Mouse (Mus musculus) stomach, embryonic 16.5 days (tissue): ENCODE measurements around the gene Ndufaf4. TPM values are rescaled to one million over a fixed set of nuclear protein-coding genes. Genes with fewer than 3 reads are reported as not detected.
"Not testable (repeated sequence)": the region's sequence is repeated elsewhere in the genome, so short reads cannot be mapped to it uniquely, and the experiment has no call there.

Experiments
- ATAC-seq: fragments of 200-750 bp; cut with Nextera tagmentation; 2 replicates; pipeline ENCODE4 v1.8.0; 2017; ENCODE audit warnings: moderate number of reproducible peaks, moderate TSS enrichment; ENCODE audit not compliant: insufficient read depth, low FRiP score
- H3K27ac ChIP-seq: fragments of 300-500 bp; sonication (generic); 2 replicates; pipeline ENCODE4 v1.5.1; 2014; ENCODE audit warnings: low read length
- H3K27me3 ChIP-seq: fragments of 300-500 bp; sonication (generic); 2 replicates; pipeline ENCODE4 v1.6.1; 2014; ENCODE audit warnings: low read length, control low read depth, mixed read lengths; ENCODE audit not compliant: control insufficient read depth, insufficient read depth
- H3K36me3 ChIP-seq: fragments of 300-500 bp; sonication (generic); 2 replicates; pipeline ENCODE4 v1.6.1; 2014; ENCODE audit warnings: low read length; ENCODE audit not compliant: control insufficient read depth, insufficient read depth
- H3K4me1 ChIP-seq: fragments of 300-500 bp; sonication (generic); 2 replicates; pipeline ENCODE4 v1.6.1; 2014; ENCODE audit warnings: low read length, control low read depth, mixed read lengths; ENCODE audit not compliant: control insufficient read depth, insufficient read depth
- H3K4me2 ChIP-seq: fragments of 300-500 bp; sonication (generic); 2 replicates; pipeline ENCODE4 v1.6.1; 2014; ENCODE audit warnings: low read depth, low read length, mixed read lengths
- H3K4me3 ChIP-seq: fragments of 300-500 bp; sonication (generic); replicated peaks from 2 replicates; pipeline ENCODE4 v1.5.1; 2014; ENCODE audit warnings: mild to moderate bottlenecking, low read length
- H3K9ac ChIP-seq: fragments of 300-500 bp; sonication (generic); 2 replicates; pipeline ENCODE4 v1.6.1; 2014; ENCODE audit warnings: low read length
- H3K9me3 ChIP-seq: fragments of 300-500 bp; sonication (generic); replicated peaks from 2 replicates; pipeline ENCODE4 v1.6.1; 2016; ENCODE audit warnings: low read length, control low read depth; ENCODE audit not compliant: control insufficient read depth
- WGBS: fragments of 180-500 bp; shearing (Covaris S2); extraction: QIAGEN DNeasy Blood & Tissue Kit; methylation state at CpG from one replicate; pipeline ENCODE4 v1.1.7; 2014; 5-methylcytosine and 5-hydroxymethylcytosine counted together
- polyA plus RNA-seq: library from polyadenylated mRNA; unstranded; fragments of >200 nt; fragmentation: Nextera tagmentation; extraction: Ambion mirVana; gene quantifications from 2 replicates; pipeline ENCODE4 v1.2.1, GENCODE M21; 2015

The Ndufaf4 gene
- 43.4 and 47.3 TPM in 2 replicates for polyA plus RNA-seq

DNA sequence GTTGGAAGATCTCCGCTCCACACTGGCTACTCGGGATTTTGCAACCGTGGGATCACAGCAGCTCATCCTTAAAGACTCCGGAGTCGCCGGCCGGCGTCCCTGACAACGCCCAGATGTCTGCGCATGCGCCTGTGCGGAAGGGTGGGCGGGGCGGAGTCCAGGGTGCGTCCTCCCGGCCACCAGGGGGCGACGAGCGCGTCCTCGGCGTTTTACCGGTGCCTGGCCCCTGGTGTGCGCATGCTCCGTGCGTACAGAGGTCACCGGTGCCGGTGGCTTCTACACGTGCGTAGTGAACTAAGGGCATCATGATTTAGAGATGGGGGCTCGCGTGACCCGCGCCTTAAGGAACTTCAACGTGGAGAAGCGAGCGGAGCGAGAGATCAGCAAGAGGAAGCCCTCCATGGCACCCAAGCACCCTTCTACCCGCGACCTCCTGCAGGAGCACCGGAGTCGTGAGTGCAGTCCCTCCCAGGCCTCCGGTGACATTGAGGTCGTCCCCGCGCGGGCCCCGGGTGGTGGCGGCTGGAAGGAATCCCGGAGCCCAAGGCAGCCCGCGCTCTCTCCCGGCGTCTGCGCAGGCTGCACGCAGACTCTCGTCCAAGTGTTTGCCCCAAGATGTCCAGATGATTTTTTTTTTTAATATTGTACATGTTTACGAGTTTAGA lies at the start of gene Ndufaf4:
Ndufaf4 (plus strand) TSS at position 233 of the 665 bp plus-strand sequence.
- no peaks in the 10 kb centered on the region for H3K27me3 ChIP-seq
- peak within 1 kb of the TSS; percentile 79 for H3K4me2 ChIP-seq
- 0 out of 2 replicates have a peak, but pooled peaks cover 3% of the 10 kb centered on the region for H3K36me3 ChIP-seq
- H3K27ac ChIP-seq = peak within 1 kb of the TSS; percentile 43; the same call in 1 of the 2 replicates
- H3K9me3 ChIP-seq = no peaks in the 10 kb centered on the region
- WGBS = under 1% methylated on average over 58 of the region's 58 CpGs
- H3K9ac ChIP-seq = peak within 1 kb of the TSS; percentile 88
- ATAC-seq = peak; percentile 99
- peak within 1 kb of the TSS; percentile 87 for H3K4me3 ChIP-seq
- H3K4me1 ChIP-seq = 0 out of 2 replicates have a peak, but pooled peaks cover 5% of the 10 kb centered on the region

DNA sequence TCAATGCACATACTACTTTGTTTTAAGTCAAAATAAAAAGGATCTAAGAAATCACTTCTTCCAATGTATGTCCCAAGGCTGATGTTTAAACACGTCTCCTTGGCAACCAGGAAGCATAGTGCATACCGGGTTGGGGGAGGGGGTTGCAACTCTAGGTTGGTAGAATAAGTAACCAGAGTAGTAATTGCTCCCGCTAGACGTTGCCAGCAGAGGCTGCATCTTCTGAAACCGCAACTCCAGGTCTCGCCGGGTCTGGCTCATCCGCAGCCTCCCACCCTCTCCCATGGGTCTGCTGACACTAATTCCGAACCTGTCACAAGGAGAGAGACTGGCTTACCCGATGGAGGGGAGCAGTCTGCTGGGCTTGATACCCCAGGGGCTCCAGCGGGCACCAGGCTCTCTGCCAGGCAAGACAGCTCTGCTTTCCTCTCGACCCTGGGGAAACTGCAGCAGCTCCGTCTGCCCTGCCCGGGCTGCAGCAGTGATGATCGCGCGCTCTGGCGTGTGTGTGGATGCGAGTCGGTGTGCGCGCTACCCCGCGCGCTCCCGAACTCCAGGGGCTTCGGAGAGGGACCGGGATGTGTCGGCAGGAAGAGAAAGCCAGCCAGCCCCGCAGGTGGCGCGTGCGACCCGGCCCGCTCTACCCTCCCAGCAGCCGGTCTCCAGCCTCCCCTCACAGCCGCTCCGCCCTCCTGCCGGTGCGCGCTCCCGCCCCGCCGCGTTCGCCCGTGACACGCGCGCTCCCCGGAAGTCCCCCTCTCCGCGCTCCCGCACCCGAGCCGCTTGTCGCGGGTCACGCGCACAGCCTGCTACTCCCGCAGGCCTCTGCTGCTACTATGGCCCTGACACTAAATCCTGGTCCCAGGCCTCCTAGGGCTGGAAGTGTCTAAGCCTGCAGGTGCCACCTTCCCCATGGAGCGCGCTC lies 47.2 kb upstream of the Ndufaf4 start, which contains the start of gene Klhl32:
Klhl32 (minus strand) TSS at position 724 of the 925 bp plus-strand sequence.
- H3K27me3 ChIP-seq = no peaks in the 10 kb centered on the region
- H3K9me3 ChIP-seq = no peaks in the 10 kb centered on the region
- peak within 1 kb of the TSS; percentile 76 for H3K9ac ChIP-seq
- H3K4me3 ChIP-seq = peak within 1 kb of the TSS; percentile 73
- H3K36me3 ChIP-seq = no peaks in the 10 kb centered on the region
- peak within 1 kb of the TSS; percentile 90 for H3K4me2 ChIP-seq
- H3K27ac ChIP-seq = peak within 1 kb of the TSS; percentile 36; the same call in 1 of the 2 replicates
- WGBS = under 1% methylated on average over 62 of the region's 63 CpGs
- H3K4me1 ChIP-seq = peaks cover 2% of the 10 kb centered on the region; the same call in 1 of the 2 replicates
- ATAC-seq = peak; percentile 91

DNA sequence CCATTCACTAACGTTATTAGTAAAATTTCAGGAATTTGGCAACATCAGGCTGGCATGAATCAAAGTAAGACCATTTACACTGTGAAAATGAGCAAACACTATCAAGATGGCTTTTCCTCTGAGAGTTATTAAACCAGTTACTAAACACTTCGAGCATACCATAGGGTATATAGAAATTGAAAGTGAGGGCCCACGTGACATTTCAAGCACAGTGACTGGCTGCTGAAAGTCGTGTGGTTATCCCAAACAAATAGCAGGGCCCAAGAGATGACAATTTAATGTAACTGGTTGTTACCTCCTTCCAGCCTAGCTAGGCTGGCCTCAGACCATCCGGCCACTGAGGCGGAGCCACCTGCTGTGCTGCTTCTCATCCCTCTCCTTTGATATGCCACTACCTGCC lies 32.2 kb upstream of the Ndufaf4 start:
- no peaks in the 10 kb centered on the region for H3K4me1 ChIP-seq
- H3K36me3 ChIP-seq = no peaks in the 10 kb centered on the region
- 40% methylated on average over 6 of the region's 6 CpGs for WGBS
- no peaks in the 10 kb centered on the region for H3K27me3 ChIP-seq
- no peaks in the 10 kb centered on the region for H3K9me3 ChIP-seq
- no peak overlapping the region for H3K4me3 ChIP-seq
- ATAC-seq = no peak
- no peak overlapping the region for H3K9ac ChIP-seq
- no peak overlapping the region for H3K27ac ChIP-seq
- no peak overlapping the region for H3K4me2 ChIP-seq

DNA sequence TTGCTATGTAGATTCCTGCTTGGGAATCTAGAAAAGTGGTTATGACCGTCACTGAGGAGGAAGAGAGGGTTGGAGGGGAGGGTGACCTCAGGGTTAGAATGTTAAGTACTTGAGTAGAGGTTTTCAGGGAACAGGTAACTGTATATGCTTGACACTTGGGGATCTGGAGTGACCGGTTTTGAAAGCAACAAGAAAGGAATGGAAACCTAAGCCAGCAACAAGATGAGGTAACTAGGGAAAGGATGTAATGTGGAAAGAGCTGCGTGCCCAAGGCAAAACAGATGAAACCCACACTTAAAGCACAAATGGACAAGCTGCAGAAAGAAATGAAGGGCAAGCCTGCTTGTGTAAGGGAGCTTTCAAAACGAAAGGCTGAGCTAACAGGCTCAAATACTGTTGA lies 28.7 kb upstream of the Ndufaf4 start:
- Histone ChIP-seq H3K4me3 (no peak overlapping the region), H3K27me3 (no peaks in the 10 kb centered on the region), H3K9ac (no peak overlapping the region), H3K4me1 (no peaks in the 10 kb centered on the region), H3K36me3 (no peaks in the 10 kb centered on the region), H3K9me3 (no peaks in the 10 kb centered on the region), H3K27ac (no peak overlapping the region), H3K4me2 (no peak overlapping the region)
- no peak for ATAC-seq
- WGBS = 42% methylated on average over 4 of the region's 4 CpGs

DNA sequence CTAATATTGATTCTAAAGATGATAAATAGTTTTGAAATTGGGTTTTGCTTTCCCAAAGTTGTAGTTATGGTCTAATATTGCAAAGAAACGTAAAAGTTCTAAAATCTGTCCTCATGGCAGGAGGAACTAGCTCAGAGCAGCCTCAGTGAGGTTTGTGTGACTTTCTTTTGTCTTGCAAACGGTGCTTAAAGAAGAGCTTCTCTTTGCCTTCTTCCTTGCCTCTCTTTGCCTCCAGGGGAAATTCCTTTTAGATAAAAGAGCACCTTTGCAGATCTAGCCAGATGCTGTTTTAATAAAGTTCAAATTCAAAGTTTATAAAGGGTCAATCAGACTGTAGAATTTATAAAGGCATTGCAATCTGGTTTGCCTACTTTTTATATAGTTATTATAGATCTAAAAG lies 8.5 kb upstream of the Ndufaf4 start:
- WGBS = 44% methylated on average over 2 of the region's 2 CpGs
- not testable (repeated sequence) for H3K4me2 ChIP-seq, H3K9me3 ChIP-seq, ATAC-seq, H3K27me3 ChIP-seq, H3K4me3 ChIP-seq, H3K4me1 ChIP-seq, H3K36me3 ChIP-seq, H3K9ac ChIP-seq, H3K27ac ChIP-seq

DNA sequence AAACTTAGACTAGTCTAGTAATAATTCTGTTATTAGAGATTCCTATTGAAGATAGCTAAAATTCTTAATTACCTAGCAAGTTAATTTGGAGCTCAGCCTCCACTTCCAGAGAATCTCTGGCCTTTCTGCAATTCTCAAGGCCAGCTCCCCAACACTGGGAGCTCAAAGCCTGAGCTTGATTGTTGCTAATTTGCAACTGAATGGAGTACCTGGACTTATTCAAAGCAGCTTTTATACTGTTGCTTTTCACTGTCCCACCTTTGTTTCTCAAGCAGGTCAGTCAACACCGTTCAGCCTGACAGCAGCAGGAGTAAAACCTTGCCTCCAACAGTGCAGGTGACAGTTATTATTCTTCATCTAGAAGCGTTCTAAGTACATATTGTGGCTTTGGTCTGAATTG lies 5.6 kb upstream of the Ndufaf4 start:
- not testable (repeated sequence) for H3K9ac ChIP-seq, ATAC-seq, H3K36me3 ChIP-seq, H3K4me3 ChIP-seq, H3K4me1 ChIP-seq, H3K4me2 ChIP-seq, H3K27me3 ChIP-seq, H3K27ac ChIP-seq, H3K9me3 ChIP-seq
- 69% methylated on average over 2 of the region's 2 CpGs for WGBS

DNA sequence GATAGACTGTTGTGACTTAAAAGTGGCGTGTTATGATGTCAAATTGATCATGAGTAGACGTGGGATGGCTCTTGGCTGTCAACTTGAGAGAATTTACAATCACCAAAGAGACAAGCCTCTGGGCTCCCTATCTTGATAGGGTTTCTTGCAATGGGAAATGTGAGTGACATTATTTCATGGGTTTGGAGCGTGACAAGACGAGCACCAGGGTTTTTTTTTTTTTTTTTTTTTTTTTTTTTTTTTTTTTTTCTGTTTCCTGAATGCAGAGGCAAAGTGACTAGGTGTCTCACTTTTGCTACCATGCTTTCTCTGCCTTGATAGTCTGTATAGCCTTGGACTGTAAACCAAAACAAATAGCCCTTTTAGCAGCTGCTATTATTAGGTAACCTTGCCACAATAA lies 3.3 kb upstream of the Ndufaf4 start:
- ATAC-seq = no peak
- 70% methylated on average over 4 of the region's 4 CpGs for WGBS
- Histone ChIP-seq H3K9me3 (no peaks in the 10 kb centered on the region), H3K9ac (no peak overlapping the region), H3K4me1 (0 out of 2 replicates have a peak, but pooled peaks cover 5% of the 10 kb centered on the region), H3K36me3 (no peaks in the 10 kb centered on the region), H3K4me2 (no peak overlapping the region), H3K27ac (no peak overlapping the region), H3K4me3 (no peak overlapping the region), H3K27me3 (no peaks in the 10 kb centered on the region)

DNA sequence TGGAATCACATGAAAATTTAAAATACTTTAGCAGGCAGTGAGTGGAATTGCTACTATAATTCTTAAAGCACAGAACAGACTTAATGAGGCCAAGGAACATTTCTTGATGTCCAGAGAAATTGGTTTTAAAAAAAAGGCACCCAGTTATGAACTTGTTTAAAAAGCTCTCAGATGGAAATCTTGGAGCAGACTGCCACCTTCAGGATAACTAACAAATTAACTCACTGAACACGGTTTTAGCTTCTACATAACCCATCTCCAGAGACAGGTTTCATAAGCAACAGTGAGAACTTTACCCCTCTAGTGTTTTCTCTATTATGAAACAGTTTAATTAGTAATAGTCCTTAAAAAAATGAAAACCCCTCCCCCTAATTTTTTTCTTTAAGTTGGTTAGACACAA lies 1.1 kb upstream of the Ndufaf4 start:
- H3K27ac ChIP-seq = no peak overlapping the region
- H3K4me3 ChIP-seq = no peak overlapping the region
- H3K4me1 ChIP-seq = 0 out of 2 replicates have a peak, but pooled peaks cover 5% of the 10 kb centered on the region
- no peak for ATAC-seq
- 0% methylated on average over 1 of the region's 1 CpGs for WGBS
- no peaks in the 10 kb centered on the region for H3K27me3 ChIP-seq
- H3K36me3 ChIP-seq = no peaks in the 10 kb centered on the region
- peak overlapping the region; percentile 79; the same call in 1 of the 2 replicates for H3K4me2 ChIP-seq
- H3K9me3 ChIP-seq = no peaks in the 10 kb centered on the region
- H3K9ac ChIP-seq = no peak overlapping the region

DNA sequence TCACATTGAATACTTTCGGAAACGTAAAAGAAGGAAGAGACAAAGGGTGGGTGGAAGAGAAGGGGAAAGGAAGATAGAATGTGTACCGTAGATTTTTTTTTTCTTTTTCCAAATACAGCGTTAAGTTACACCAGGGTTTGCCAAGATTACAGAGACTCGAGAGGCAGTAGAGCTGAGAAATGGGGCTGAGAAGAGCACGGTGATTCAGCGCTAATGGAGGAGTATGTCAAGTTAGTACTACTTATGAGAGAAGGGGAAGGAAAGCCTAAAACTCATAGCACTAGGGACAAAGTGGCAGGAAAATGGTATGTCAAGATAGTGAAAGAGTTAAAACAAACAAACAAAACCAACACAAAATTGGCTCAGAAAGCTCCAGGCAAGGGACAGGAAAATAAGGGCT lies 532 bp upstream of the Ndufaf4 start:
- Histone ChIP-seq H3K27me3 (no peaks in the 10 kb centered on the region), H3K36me3 (no peaks in the 10 kb centered on the region), H3K4me2 (peak overlapping the region; percentile 79), H3K9me3 (no peaks in the 10 kb centered on the region), H3K27ac (no peak overlapping the region), H3K4me1 (0 out of 2 replicates have a peak, but pooled peaks cover 5% of the 10 kb centered on the region), H3K9ac (peak overlapping the region; percentile 46), H3K4me3 (peak overlapping the region; percentile 87)
- no peak for ATAC-seq
- WGBS = 14% methylated on average over 7 of the region's 7 CpGs
